Mouse (Mus musculus) hindbrain, embryonic 13.5 days (tissue): Measurements from ENCODE around the gene Olfr1134. TPM values are rescaled to one million over a fixed set of nuclear protein-coding genes. Genes with fewer than 3 reads are reported as not detected.
"Not testable (repeated sequence)": the region's sequence is repeated elsewhere in the genome, so short reads cannot be mapped to it uniquely, and the experiment has no call there.

Experiments
- ATAC-seq: fragments of 200-750 bp; cut with Nextera tagmentation; 2 replicates; pipeline ENCODE4 v1.8.0; 2017; ENCODE audit warnings: moderate TSS enrichment; ENCODE audit not compliant: low FRiP score
- H3K27ac ChIP-seq: fragments of 300-500 bp; sonication (generic); 2 replicates; pipeline ENCODE4 v1.5.1; 2015; ENCODE audit warnings: inconsistent platforms, mild to moderate bottlenecking, moderate library complexity
- H3K27me3 ChIP-seq: fragments of 300-500 bp; sonication (generic); 2 replicates; pipeline ENCODE4 v1.6.1; 2015; ENCODE audit warnings: mild to moderate bottlenecking, inconsistent platforms
- H3K36me3 ChIP-seq: fragments of 300-500 bp; sonication (generic); 2 replicates; pipeline ENCODE4 v1.6.1; 2015; ENCODE audit warnings: mild to moderate bottlenecking, inconsistent platforms
- H3K4me1 ChIP-seq: fragments of 300-500 bp; sonication (generic); replicated peaks from 2 replicates; pipeline ENCODE4 v1.6.1; 2015; ENCODE audit warnings: inconsistent platforms
- H3K4me2 ChIP-seq: fragments of 300-500 bp; sonication (generic); 2 replicates; pipeline ENCODE4 v1.6.1; 2015; ENCODE audit warnings: inconsistent platforms, mild to moderate bottlenecking, moderate library complexity
- H3K4me3 ChIP-seq: fragments of 300-500 bp; sonication (generic); 2 replicates; pipeline ENCODE4 v1.5.1; 2015; ENCODE audit warnings: mild to moderate bottlenecking, inconsistent platforms
- H3K9ac ChIP-seq: fragments of 300-500 bp; sonication (generic); 2 replicates; pipeline ENCODE4 v1.6.1; 2015; ENCODE audit warnings: mild to moderate bottlenecking, inconsistent platforms
- H3K9me3 ChIP-seq: fragments of 300-500 bp; sonication (generic); 2 replicates; pipeline ENCODE4 v1.6.1; 2016; ENCODE audit warnings: inconsistent platforms
- WGBS: fragments of 180-500 bp; shearing (Covaris S2); methylation state at CpG from one replicate; pipeline ENCODE4 v1.1.7; 2015; 5-methylcytosine and 5-hydroxymethylcytosine counted together
- polyA plus RNA-seq: library from polyadenylated mRNA; unstranded; fragments of >200 nt; fragmentation: Nextera tagmentation; extraction: Ambion mirVana; gene quantifications from 2 replicates; pipeline ENCODE4 v1.2.1, GENCODE M21; 2015

Gene Olfr1134
- polyA plus RNA-seq = not detected in 2 replicates

DNA sequence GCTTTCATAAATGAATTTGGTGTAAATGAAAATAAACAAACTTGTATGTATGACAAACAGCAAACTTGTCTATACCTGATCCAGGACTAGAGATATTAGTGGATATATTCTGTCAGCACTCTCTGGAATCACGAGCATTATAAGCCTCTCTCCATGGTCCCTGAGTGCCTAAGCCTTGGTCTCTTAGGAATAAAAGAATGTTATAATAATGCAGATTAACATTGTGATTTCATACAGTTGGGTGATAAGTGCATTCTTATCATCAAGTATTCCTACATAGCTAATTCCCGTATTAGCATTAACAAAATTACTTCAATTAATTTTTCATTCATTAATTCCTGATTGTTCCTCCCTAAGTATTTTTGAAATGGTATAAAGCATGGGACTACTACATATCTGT lies at the start of gene Olfr1134:
Gene Olfr1134 (minus strand): TSS at position 101 of the 400 bp plus-strand sequence.
- H3K9me3 ChIP-seq = no peaks in the 10 kb centered on the region
- no peak within 1 kb of the TSS for H3K27ac ChIP-seq
- H3K9ac ChIP-seq = no peak within 1 kb of the TSS
- no peaks in the 10 kb centered on the region for H3K4me1 ChIP-seq
- ATAC-seq = no peak
- no peak within 1 kb of the TSS for H3K4me2 ChIP-seq
- H3K27me3 ChIP-seq = no peaks in the 10 kb centered on the region
- WGBS = 88% methylated on average over 2 of the region's 2 CpGs
- H3K36me3 ChIP-seq = no peaks in the 10 kb centered on the region
- no peak within 1 kb of the TSS for H3K4me3 ChIP-seq

DNA sequence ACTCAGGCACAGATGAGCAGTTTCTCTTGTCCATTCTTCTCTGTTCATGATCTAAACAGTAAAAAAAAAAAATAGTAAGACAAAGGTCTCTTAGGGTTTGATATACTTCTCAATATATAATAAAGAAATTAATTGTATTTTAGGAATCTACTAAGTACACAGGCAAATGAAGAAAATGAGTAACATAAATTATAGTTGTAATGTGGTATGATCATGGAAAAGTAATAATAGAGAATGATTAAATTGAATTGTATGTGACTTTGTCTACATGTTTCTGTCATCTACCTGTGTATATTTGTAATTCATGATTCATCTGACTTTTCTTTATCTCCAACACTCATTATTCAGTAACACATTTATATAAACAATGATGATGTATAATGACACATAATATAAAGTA lies 35.6 kb upstream of the Olfr1134 start, which contains the start of gene Olfr1136:
Gene Olfr1136 (minus strand): TSS at position 101 of the 400 bp plus-strand sequence.
- Histone ChIP-seq H3K4me2 (no peak within 1 kb of the TSS), H3K36me3 (no peaks in the 10 kb centered on the region), H3K9ac (no peak within 1 kb of the TSS), H3K4me1 (no peaks in the 10 kb centered on the region), H3K9me3 (no peaks in the 10 kb centered on the region), H3K27ac (no peak within 1 kb of the TSS), H3K27me3 (no peaks in the 10 kb centered on the region), H3K4me3 (no peak within 1 kb of the TSS)
- no peak for ATAC-seq

- no peak within 1 kb of the TSS for H3K9ac ChIP-seq
- no peak for ATAC-seq
- H3K27ac ChIP-seq = no peak within 1 kb of the TSS
- no peaks in the 10 kb centered on the region for H3K36me3 ChIP-seq
- H3K4me1 ChIP-seq = no peaks in the 10 kb centered on the region
- H3K4me3 ChIP-seq = no peak within 1 kb of the TSS
- no peaks in the 10 kb centered on the region for H3K9me3 ChIP-seq
- H3K27me3 ChIP-seq = no peaks in the 10 kb centered on the region
- WGBS = 31% methylated on average over 1 of the region's 1 CpGs
- H3K4me2 ChIP-seq = no peak within 1 kb of the TSS
Observed at GRCm38 (mm10) chr2:87673564-87673963, 15.3 kb upstream of the Olfr1134 start, which contains the start of gene Olfr1135. TSS of gene Olfr1135 (minus strand) at chr2:87673664.

- Histone ChIP-seq H3K4me1 (no peaks in the 10 kb centered on the region), H3K9me3 (no peaks in the 10 kb centered on the region), H3K27ac (no peak within 1 kb of the TSS), H3K4me3 (no peak within 1 kb of the TSS), H3K9ac (no peak within 1 kb of the TSS), H3K36me3 (no peaks in the 10 kb centered on the region), H3K4me2 (no peak within 1 kb of the TSS), H3K27me3 (no peaks in the 10 kb centered on the region)
- no peak for ATAC-seq
Observed at GRCm38 (mm10) chr2:87647274-87647673, 11.0 kb downstream of the Olfr1134 start, which contains the start of gene Olfr1133. TSS of gene Olfr1133 (minus strand) at chr2:87647374.

- H3K9ac ChIP-seq = no peak overlapping the region
- H3K4me2 ChIP-seq = no peak overlapping the region
- no peak overlapping the region for H3K4me3 ChIP-seq
- H3K9me3 ChIP-seq = no peaks in the 10 kb centered on the region
- no peak for ATAC-seq
- no peak overlapping the region for H3K27ac ChIP-seq
- no peaks in the 10 kb centered on the region for H3K4me1 ChIP-seq
- no peaks in the 10 kb centered on the region for H3K36me3 ChIP-seq
- no peaks in the 10 kb centered on the region for H3K27me3 ChIP-seq
Observed at GRCm38 (mm10) chr2:87642441-87642840, 15.8 kb downstream of the Olfr1134 start.

GRCm38 (mm10) chr2:87637435-87637834 lies 20.8 kb downstream of the Olfr1134 start, which contains the start of gene Olfr1132:
TSS of gene Olfr1132 (minus strand) at chr2:87637535.
- Histone ChIP-seq H3K9ac (no peak within 1 kb of the TSS), H3K27ac (no peak within 1 kb of the TSS), H3K4me3 (no peak within 1 kb of the TSS), H3K9me3 (no peaks in the 10 kb centered on the region), H3K36me3 (no peaks in the 10 kb centered on the region), H3K4me2 (no peak within 1 kb of the TSS), H3K4me1 (no peaks in the 10 kb centered on the region), H3K27me3 (no peaks in the 10 kb centered on the region)
- ATAC-seq = no peak

GRCm38 (mm10) chr2:87626804-87627203 lies 31.5 kb downstream of the Olfr1134 start, which contains the start of gene Olfr1131:
TSS of gene Olfr1131 (plus strand) at chr2:87627104.
- H3K27me3 ChIP-seq = no peaks in the 10 kb centered on the region

GRCm38 (mm10) chr2:87605912-87606311 lies 52.3 kb downstream of the Olfr1134 start, which contains the start of gene Olfr1130:
TSS of gene Olfr1130 (plus strand) at chr2:87606212.
- H3K9me3 ChIP-seq, H3K9ac ChIP-seq, H3K36me3 ChIP-seq, H3K4me2 ChIP-seq, ATAC-seq, H3K27me3 ChIP-seq, H3K27ac ChIP-seq, H3K4me1 ChIP-seq, H3K4me3 ChIP-seq: not testable (repeated sequence)

More at GRCm38 (mm10) chr2:87626804-87627203, 31.5 kb downstream of the Olfr1134 start, which contains the start of gene Olfr1131:
- Histone ChIP-seq H3K36me3 (no peaks in the 10 kb centered on the region), H3K4me3 (no peak within 1 kb of the TSS), H3K9ac (no peak within 1 kb of the TSS), H3K4me2 (no peak within 1 kb of the TSS), H3K4me1 (no peaks in the 10 kb centered on the region), H3K27ac (no peak within 1 kb of the TSS), H3K9me3 (no peaks in the 10 kb centered on the region)
- 68% methylated on average over 3 of the region's 3 CpGs for WGBS
- no peak for ATAC-seq

Other genes starting within 250 kb of the Olfr1134 start
- gene Olfr1123, start 241.8 kb downstream of the Olfr1134 start, polyA plus RNA-seq = not detected in 2 replicates
- gene Olfr1124, start 228.2 kb downstream of the Olfr1134 start, polyA plus RNA-seq = 0.08 TPM in 1 of 2 replicates, not detected in the other
- not detected in 2 replicates for gene Olfr1126, start 204.5 kb downstream of the Olfr1134 start, polyA plus RNA-seq
- gene Pramel7, start 161.4 kb downstream of the Olfr1134 start, polyA plus RNA-seq = not detected in 2 replicates
- not detected in 2 replicates for gene Pramel6, start 151.9 kb downstream of the Olfr1134 start, polyA plus RNA-seq
- not detected in 2 replicates for gene Olfr153, start 126.7 kb downstream of the Olfr1134 start, polyA plus RNA-seq
- not detected in 2 replicates for gene Olfr1128, start 112.9 kb downstream of the Olfr1134 start, polyA plus RNA-seq
- gene Olfr1129, start 84.6 kb downstream of the Olfr1134 start, polyA plus RNA-seq = not detected in 2 replicates
- gene Olfr1130, start 52.2 kb downstream of the Olfr1134 start, polyA plus RNA-seq = not detected in 2 replicates
- not detected in 2 replicates for gene Olfr1131, start 31.4 kb downstream of the Olfr1134 start, polyA plus RNA-seq
- not detected in 2 replicates for gene Olfr1132, start 20.9 kb downstream of the Olfr1134 start, polyA plus RNA-seq
- not detected in 2 replicates for gene Olfr1133, start 11.1 kb downstream of the Olfr1134 start, polyA plus RNA-seq
- not detected in 2 replicates for gene Olfr1135, start 15.2 kb upstream of the Olfr1134 start, polyA plus RNA-seq
- not detected in 2 replicates for gene Olfr1136, start 35.5 kb upstream of the Olfr1134 start, polyA plus RNA-seq
- gene Olfr1137, start 54.7 kb upstream of the Olfr1134 start, polyA plus RNA-seq = not detected in 2 replicates
- gene Olfr1138, start 81.5 kb upstream of the Olfr1134 start, polyA plus RNA-seq = not detected in 2 replicates
- not detected in 2 replicates for gene Olfr1140, start 85.3 kb upstream of the Olfr1134 start, polyA plus RNA-seq
- not detected in 2 replicates for gene Olfr1141, start 95.5 kb upstream of the Olfr1134 start, polyA plus RNA-seq
- not detected in 2 replicates for gene Olfr152, start 121.0 kb upstream of the Olfr1134 start, polyA plus RNA-seq
- not detected in 2 replicates for gene Olfr1143, start 142.1 kb upstream of the Olfr1134 start, polyA plus RNA-seq
- not detected in 2 replicates for gene Olfr1145, start 151.4 kb upstream of the Olfr1134 start, polyA plus RNA-seq
- not detected in 2 replicates for gene Olfr1148, start 172.1 kb upstream of the Olfr1134 start, polyA plus RNA-seq
- not detected in 2 replicates for gene Olfr1150-ps1, start 185.5 kb upstream of the Olfr1134 start, polyA plus RNA-seq
- gene Olfr1151, start 197.4 kb upstream of the Olfr1134 start, polyA plus RNA-seq = not detected in 2 replicates
- gene Olfr1152, start 208.0 kb upstream of the Olfr1134 start, polyA plus RNA-seq = not detected in 2 replicates
- not detected in 2 replicates for gene Olfr1153, start 236.5 kb upstream of the Olfr1134 start, polyA plus RNA-seq
- not detected in 2 replicates for gene Olfr1154, start 246.7 kb upstream of the Olfr1134 start, polyA plus RNA-seq